Mouse (Mus musculus): ENCODE measurements around the gene Igsf10.
A peak's percentile ranks its signal among the peaks of the same experiment; 100 is the strongest.
"Not testable (repeated sequence)": the region's sequence is repeated elsewhere in the genome, so short reads cannot be mapped to it uniquely, and the experiment has no call there.

The Igsf10 gene

DNA sequence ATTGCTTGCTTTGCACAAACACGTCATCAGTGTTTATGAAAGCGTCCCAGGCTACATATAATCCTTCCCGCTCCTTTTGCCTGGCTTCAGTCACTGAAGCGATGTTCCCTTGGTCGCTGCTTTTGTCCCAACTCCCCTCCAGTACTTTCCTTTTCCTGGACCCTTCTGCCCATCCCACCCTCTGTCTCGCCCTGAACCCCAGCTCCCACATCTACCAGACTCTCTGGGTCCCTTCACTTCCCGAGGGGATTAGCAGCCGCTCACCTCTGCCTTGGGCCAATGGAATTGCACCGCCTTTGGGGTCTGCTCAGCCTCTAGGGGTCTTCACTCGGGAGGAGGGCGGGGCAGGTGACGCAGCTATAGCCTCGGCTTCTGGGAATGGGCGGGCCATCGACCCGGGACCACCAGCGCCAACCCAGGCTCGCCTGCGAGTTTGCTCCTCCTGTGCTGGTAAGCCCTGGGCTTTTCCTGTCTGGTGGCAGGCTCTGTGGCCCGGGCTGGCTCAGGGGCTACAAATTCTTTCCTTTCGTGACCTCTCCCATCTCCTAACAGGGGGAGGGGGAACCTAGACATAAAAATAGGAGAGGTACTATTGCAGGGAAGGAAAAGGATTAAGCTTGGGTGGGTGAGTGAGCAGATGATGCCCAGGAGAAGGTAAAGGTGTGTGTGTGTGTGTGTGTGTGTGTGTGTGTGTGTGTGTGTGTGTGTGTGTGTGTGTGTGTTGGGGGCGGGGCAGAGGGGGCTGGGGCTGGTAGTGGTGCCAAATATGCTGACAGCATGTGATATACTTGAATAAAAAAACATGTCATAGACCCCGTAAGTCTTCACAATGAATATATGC is at the start of gene Igsf10:
Igsf10 (minus strand) TSS at position 330 of the 841 bp plus-strand sequence.
- DNase-seq, result peak; percentile 8 to 50

DNA sequence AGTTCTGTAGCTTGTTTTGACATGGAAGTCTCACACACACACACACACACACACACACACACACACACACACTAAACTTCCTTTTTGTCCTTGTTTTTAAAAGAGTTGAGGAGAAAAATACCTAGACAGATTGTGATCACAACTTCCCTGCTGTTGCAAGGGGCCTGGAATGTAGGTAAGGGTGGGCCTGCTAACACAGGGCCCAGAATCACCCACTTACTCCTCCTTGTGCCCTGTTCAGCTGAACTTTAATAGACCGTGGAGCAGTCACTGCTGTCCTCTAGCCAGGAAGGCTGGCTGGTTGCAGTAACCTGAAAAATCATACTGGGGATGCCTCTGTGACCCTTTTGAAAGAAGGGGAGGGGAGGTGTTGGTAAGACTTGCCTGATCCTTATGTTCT is 41.4 kb upstream of the Igsf10 start:
- no peak for DNase-seq

DNA sequence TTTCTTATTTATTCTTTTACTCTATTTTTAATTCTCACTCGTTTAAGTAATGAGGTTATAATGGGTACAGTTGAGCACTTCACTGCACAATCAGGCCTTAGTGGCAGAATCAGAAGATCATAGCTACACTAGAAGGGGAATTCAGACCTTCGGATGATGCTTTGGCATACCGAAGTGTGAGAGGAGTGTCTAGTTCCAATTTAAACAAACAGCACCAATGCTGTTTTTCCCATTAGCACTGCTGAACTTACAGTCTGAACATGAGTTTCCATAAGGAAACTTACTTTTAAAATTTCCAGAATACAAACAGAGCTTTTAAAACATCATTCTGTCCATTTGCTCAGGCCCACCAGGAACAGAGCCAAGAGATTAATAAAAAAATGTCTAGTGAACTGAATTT is 40.8 kb upstream of the Igsf10 start:
- DNase-seq, result no peak

- DNase-seq, result no peak
Measured at GRCm38 (mm10) chr3:59384321-59384720, 40.1 kb upstream of the Igsf10 start.

GRCm38 (mm10) chr3:59378791-59379190 is 34.6 kb upstream of the Igsf10 start:
- not testable (repeated sequence) for DNase-seq

GRCm38 (mm10) chr3:59361895-59362294 is 17.7 kb upstream of the Igsf10 start:
- no peak for DNase-seq

- no peak for DNase-seq
Measured at GRCm38 (mm10) chr3:59360102-59360501, 15.9 kb upstream of the Igsf10 start.

DNA sequence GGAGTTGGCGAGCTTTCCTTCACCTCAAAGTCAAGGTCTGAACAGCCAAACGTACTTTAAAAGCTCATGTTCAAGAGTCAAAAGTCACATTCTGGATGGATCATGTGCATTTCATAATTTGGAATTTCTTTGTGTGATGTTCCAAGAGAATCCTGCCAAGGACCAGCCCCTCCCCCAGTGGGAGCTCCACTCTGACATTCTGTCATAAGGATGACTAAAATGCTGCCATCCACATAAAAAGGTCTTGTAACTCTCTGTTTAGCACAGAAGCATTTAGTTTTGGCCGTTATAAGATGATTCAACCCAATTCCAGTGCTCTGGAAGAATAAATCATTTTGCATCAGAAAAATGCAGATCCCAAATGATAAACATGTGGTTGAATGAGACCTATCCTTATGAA is 10.0 kb upstream of the Igsf10 start:
- DNase-seq, result no peak

- no peak for DNase-seq
Measured at GRCm38 (mm10) chr3:59351768-59352167, 7.6 kb upstream of the Igsf10 start.

GRCm38 (mm10) chr3:59343026-59343425 is 1.2 kb downstream of the Igsf10 start:
- peak in 1 of 2 experiments; percentile 14 for DNase-seq

DNA sequence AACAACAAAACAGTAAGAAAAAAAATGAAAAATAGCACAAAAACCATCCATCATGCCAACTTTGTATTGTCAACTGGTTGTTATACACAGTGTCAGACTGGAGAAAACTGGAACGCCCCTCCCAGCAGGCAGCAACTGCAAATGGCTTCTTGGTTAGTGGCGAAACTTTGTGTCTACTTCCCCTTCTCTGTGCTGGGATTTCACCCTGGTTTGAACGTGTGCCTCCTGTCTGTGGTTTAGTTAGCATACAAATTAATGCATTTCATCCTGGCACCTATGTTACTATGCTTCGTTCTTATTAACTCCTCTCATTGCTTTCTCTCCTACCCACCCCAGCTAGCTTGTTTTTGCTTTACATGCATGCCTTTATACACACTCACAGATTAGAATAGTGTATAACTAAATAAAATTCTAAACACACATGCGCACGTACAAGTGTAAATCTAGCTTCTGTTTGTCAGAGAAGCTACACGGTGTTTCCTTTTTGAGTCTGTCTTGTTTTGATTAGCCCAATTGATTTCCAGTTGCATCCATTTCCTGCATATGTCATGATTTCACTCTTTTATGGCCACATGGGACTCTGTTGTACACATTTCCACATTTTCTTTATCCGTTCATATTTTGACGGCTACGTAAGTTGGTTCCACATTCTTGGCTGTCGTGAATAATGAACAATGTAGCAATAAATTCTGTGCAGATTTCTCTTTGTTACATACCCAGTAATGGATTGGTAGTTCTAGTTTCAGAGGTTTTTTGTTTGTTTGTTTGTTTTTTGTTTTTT is 2.4 kb downstream of the Igsf10 start:
- DNase-seq, result no peak

GRCm38 (mm10) chr3:59328526-59328925 is 15.7 kb downstream of the Igsf10 start:
- no peak for DNase-seq

DNA sequence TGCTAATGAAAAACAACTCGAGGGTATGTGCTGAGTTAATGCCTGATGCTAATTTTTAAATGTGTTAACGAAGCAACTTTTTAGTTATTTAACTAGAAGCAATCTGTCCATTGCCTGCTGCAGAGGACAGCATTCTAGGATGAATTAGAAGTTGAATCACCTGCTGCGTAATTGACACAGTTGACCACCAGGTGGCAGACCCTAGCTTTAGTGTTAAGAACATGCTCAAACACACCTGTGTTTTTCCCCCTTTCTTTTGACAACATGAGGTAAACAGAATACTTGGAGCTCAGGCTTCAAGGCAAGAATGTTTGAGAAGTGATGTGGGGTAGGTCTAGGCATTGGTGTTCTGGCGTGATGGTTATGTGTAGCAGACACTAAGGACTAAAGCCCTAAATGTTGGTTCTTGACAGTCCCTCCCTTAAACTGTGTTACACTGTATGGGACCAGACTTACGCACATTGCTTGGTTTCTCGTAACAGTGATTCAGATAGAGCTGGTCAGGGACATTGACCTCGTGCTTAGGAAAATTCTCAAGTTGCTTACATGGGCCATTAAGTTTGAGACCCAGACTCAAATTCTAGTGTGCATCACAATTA is 22.8 kb downstream of the Igsf10 start:
- peak; percentile 53 to 76 for DNase-seq

DNA sequence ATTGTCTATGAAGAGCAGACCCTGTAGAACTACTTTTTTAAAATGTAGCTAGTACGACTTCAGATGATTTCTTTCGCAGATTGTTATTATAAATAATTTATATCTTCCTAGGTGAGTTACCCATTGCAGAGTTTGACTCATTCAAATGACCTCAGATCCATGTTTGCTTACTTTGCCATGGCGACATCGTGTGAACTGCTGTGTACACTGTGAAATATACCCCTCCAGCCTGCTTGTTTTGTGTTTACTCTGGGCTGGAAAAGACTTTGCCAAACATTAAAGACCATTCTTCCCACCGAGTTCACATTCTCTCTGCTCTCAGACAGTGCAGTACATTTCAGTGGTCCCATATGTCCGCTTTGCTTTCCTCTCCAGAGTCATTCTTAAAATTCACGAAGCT is 28.1 kb downstream of the Igsf10 start:
- DNase-seq, result no peak

GRCm38 (mm10) chr3:59312610-59313009 is 31.6 kb downstream of the Igsf10 start:
- no peak for DNase-seq

- DNase-seq, result no peak
Measured at GRCm38 (mm10) chr3:59305518-59305917, 38.7 kb downstream of the Igsf10 start.

GRCm38 (mm10) chr3:59304944-59305343 is 39.2 kb downstream of the Igsf10 start:
- no peak for DNase-seq

GRCm38 (mm10) chr3:59297653-59298052 is 46.5 kb downstream of the Igsf10 start:
- DNase-seq, result no peak

DNA sequence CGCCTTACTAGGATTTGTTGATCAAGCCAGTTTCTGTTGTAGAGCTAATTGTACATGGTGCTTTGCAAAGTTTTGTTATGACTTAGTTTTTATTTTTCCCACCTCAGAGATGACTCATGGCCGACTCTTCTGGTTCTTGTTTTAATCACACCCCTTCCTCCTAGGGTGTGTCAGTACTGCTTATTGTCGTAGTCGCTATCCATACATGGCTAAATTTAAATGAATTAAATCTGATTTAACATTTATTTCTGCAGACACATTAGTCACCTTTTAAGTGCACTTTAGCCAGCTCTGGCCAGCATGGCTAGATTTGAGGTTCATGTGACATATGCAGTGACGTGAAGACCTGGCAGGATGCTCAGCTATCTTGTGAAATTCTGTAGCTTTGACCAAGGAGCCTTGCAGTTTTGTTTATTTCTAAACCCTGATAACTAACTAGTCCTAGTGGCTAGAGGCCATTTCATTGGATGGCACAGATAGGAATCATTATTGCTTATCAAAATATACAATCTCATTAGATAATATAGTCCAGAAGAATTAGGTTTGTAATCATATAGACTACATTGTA is 47.5 kb downstream of the Igsf10 start:
- DNase-seq, result no peak

DNA sequence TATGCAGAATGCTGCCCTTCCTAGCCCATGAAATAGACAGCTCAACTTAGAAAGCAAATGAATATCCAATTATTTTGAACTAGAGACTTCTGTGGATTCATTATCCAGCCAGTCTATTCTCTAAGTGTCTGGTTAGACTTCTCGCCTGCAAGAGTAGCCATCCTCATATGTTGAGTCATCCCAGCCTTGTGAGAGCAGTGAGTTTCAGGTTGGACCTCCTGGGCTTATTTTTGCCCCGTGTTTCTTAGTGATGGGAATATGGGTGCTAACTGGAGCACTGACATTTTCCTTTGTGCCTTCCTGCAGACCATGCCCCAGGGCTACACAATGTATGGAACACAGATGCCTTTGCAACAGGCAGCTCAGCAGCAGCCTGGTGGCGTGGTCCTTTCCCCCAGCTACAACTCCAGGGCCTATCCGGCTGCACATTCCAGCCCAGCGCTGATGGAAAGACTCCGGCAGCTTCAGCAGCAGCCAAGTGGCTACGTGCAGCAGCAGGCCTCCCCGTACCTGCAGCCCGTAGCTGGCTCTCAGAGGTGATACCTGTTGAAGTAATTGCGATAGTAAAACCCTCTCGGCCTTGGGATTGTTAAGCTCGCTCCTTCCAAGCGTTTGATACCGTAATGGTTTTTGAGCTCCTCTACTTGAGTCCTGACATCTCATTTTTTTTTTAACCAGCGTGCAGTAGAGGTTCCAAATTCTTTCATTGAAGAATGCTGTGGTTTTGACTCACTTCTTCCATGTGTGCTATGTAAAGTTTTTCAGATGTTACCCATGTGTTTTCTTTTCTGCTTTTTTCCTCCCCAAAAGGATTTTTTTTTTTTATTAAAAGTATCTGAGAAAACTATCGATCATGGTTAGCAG is 48.3 kb downstream of the Igsf10 start:
- DNase-seq, result no peak

GRCm38 (mm10) chr3:59293437-59294199 is 50.6 kb downstream of the Igsf10 start:
- DNase-seq, result no peak
